In the genomic region with DNA sequence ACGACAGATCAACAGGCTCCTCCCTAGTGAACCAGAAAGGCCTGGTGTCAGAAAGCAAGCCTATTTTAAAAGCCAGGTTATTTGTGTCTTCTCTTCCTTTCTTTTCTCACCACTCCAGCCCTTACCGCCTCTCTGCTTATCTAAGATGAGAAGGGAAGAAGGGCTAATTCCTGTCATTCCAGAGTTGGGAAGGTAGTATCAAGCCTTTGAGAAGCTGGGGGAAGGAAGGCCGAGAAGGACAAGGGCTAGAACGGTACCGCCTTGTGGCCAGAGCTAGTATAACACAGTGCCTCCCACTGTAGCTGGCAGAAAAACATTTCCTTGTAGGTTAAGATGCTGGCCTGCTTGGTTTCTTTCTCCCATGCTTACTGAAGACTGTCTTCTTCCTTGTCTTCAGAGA, we compare ENCODE assay signal across 8 mouse cellular contexts. TPM values are rescaled to one million over a fixed set of nuclear protein-coding genes. Genes with fewer than 3 reads are reported as not detected.
A peak's percentile ranks its signal among the peaks of the same experiment; 100 is the strongest.
DNase-seq lines count a peak whose midpoint lies in the region; ATAC-seq and TF ChIP-seq lines count a peak whose summit lies in the region.

No protein-coding gene starts in this region.

- no peak for TF ChIP-seq POLR2A in lung, adult 2 months (IDR thresholded peaks at IDR 0.05; ENCODE audit: borderline replicate concordance, extremely low read depth, low read depth, low read length)
- TF ChIP-seq POLR2A in spleen, adult 2 months (IDR thresholded peaks at IDR 0.05; ENCODE audit: low read depth, low read length) = no peak

- peak; percentile 72 for TF ChIP-seq CTCF in gastrocnemius, adult 2 months (IDR thresholded peaks at IDR 0.05)
- TF ChIP-seq CTCF in intestine, postnatal 0 days (IDR thresholded peaks at IDR 0.05; ENCODE audit: low read depth) = peak; percentile 86
- TF ChIP-seq CTCF in lung, adult 2 months (IDR thresholded peaks at IDR 0.05; ENCODE audit: insufficient read depth, low read length) = peak; percentile 97
- TF ChIP-seq CTCF in spleen, adult 2 months (IDR thresholded peaks at IDR 0.05; ENCODE audit: extremely low read depth, insufficient read depth, insufficient read length, insufficient replicate concordance) = peak; percentile 38; the same call in 1 of the 2 replicates

- no peak overlapping the region for H3K4me2 ChIP-seq in intestine, postnatal 0 days (replicated peaks; ENCODE audit: low read depth)

- peak overlapping the region; percentile 61 for H3K27ac ChIP-seq in gastrocnemius, adult 2 months
- no peak overlapping the region for H3K27ac ChIP-seq in intestine, postnatal 0 days (ENCODE audit: low read depth, low read length)
- H3K27ac ChIP-seq in spleen, adult 2 months (ENCODE audit: insufficient read depth, low read length) = no peak overlapping the region

- H3K36me3 ChIP-seq in intestine, postnatal 0 days (ENCODE audit: control insufficient read depth, insufficient read depth) = peaks cover 27% of the 10 kb centered on the region
- H3K36me3 ChIP-seq in spleen, adult 2 months (ENCODE audit: control insufficient read depth, insufficient read depth, low read length) = peaks cover 30% of the 10 kb centered on the region

- no peaks in the 10 kb centered on the region for H3K9me3 ChIP-seq in intestine, postnatal 0 days (ENCODE audit: control insufficient read depth)

- WGBS in intestine, postnatal 0 days = 15% methylated on average over 5 of the region's 5 CpGs
- WGBS in lung, adult 2 months = 10% methylated on average over 5 of the region's 5 CpGs
- 40% methylated on average over 5 of the region's 5 CpGs for WGBS in spleen, adult 2 months

- H3K4me1 ChIP-seq in intestine, postnatal 0 days (replicated peaks; ENCODE audit: control insufficient read depth, insufficient read depth, low read length) = no peaks in the 10 kb centered on the region
- peaks cover 9% of the 10 kb centered on the region for H3K4me1 ChIP-seq in lung, adult 2 months (ENCODE audit: control insufficient read depth, insufficient read depth, low read length)
- H3K4me1 ChIP-seq in spleen, adult 2 months (ENCODE audit: control insufficient read depth, insufficient read depth, insufficient read length) = peaks cover 1% of the 10 kb centered on the region; the same call in 1 of the 2 replicates

- ATAC-seq in cerebellum, adult (ENCODE audit: insufficient number of reproducible peaks, low FRiP score, low TSS enrichment) = peak; percentile 72
- ATAC-seq in intestine, postnatal 0 days = peak; percentile 44

- no peaks in the 10 kb centered on the region for H3K27me3 ChIP-seq in intestine, postnatal 0 days (replicated peaks; ENCODE audit: control insufficient read depth, insufficient read depth, low read length)
- no peaks in the 10 kb centered on the region for H3K27me3 ChIP-seq in spleen, adult 2 months (ENCODE audit: control insufficient read depth, insufficient read depth, low read length)

- H3K9ac ChIP-seq in intestine, postnatal 0 days (ENCODE audit: low read depth, low read length) = no peak overlapping the region

- H3K4me3 ChIP-seq in gastrocnemius, adult 2 months = no peak overlapping the region; the same call in 1 of the 2 replicates
- H3K4me3 ChIP-seq in intestine, postnatal 0 days (ENCODE audit: low read depth, low read length) = no peak overlapping the region
- no peak overlapping the region for H3K4me3 ChIP-seq in lung, adult 2 months (replicated peaks; ENCODE audit: extremely low read depth, low read depth, low read length)
- H3K4me3 ChIP-seq in spleen, adult 2 months (ENCODE audit: extremely low read depth, insufficient read depth, insufficient read length) = no peak overlapping the region

- intact Hi-C loops in gastrocnemius, adult 2 months (cut with DNase I) = loop anchor here (5.0 kb wide), 2 partner anchors 45 to 75 kb away; no protein-coding TSS in a partner anchor

- DNase-seq in layer of hippocampus, postnatal 10 days (ENCODE audit: low spot score in 2 of 2) = peak; percentile 24 to 37
- no peak for DNase-seq in layer of hippocampus, adult 9-11 months
- DNase-seq in ES-CJ7 (ENCODE audit: low read depth, low spot score) = peak; percentile 85
- peak; percentile 56 for DNase-seq in gastrocnemius, adult 2 months
- peak; percentile 65 for DNase-seq in lung, adult 2 months
- DNase-seq in spleen, adult 2 months (ENCODE audit: low read depth in 1 of 2, low spot score in 2 of 2) = peak in 1 of 2 experiments; percentile 44

RNA-seq across cellular contexts. Expression of gene Sugt1, which starts 24.7 kb away (rescaled TPM):
- 10 to 100 TPM; 89.6 to 95.4 TPM for total RNA-seq in layer of hippocampus, postnatal 10 days (2021)
- total RNA-seq in gastrocnemius, adult 2 months (2021) = 10 to 100 TPM; 96.5 to 97.2 TPM
- 81.3 and 83.2 TPM in 2 replicates for polyA plus RNA-seq in intestine, postnatal 0 days (2015; fragmentation: Nextera tagmentation; extraction: Ambion mirVana)
- 4.2 and 7.7 TPM in 2 replicates for polyA plus RNA-seq in lung, adult 2 months (2012; rRNA removed)
- polyA plus RNA-seq in spleen, adult 2 months (2012; rRNA removed) = 3.4 and 3.7 TPM in 2 replicates

Comparison
In these comparisons a context has a peak if more than half of its experiments do, and no peak if none do; other contexts are left out.
1. CTCF ChIP-seq: peak in every context shown above with its lines; median percentile 97 in lung, adult 2 months; 86 in intestine, postnatal 0 days; 72 in gastrocnemius, adult 2 months; 38 in spleen, adult 2 months.